Mouse (Mus musculus): Measurements from ENCODE around the gene Elane.
"Not testable (repeated sequence)": the region's sequence is repeated elsewhere in the genome, so short reads cannot be mapped to it uniquely, and the experiment has no call there.

Gene Elane

DNA sequence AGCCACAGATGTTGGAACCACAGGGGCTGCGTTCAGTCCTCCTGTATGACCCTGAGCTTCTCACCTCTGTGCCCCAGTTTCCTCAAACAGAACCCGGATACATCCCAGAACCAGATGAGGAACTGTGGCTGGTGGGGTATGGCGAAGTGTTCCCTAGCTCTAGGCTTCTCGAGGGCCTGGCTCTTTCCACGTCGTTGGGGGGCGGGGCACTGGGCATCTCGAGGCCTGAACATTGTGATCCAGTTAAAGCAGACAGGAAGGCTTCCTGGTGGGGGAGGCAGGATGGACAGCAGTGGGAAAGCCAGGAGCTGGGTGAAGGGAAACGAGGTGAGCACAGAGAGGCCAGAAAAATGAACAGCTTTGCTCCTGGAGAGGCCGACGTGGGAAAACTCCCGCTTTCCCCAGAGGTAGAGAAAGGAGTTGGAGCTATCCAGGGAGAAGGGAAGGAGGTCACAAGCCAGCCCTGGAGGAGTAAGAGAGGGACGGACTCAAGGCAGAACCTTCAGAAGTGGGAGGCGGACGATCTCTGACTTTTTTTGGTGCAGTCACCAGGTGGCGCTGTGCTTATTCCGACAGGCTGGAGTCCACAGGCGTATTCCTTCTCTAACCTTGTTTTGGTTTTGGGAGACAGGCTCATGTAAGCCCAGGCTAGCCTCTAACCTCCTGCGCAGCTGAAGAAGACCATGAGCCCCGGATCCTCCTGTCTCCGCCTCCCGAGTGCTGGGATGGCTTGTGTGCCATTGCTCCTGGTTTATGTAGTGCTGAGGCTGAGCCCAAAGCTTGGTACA, 2.6 kb upstream of the Elane start:
- peak; percentile 62 to 72 for DNase-seq (ENCODE audit: low spot score in 2 of 2)

DNA sequence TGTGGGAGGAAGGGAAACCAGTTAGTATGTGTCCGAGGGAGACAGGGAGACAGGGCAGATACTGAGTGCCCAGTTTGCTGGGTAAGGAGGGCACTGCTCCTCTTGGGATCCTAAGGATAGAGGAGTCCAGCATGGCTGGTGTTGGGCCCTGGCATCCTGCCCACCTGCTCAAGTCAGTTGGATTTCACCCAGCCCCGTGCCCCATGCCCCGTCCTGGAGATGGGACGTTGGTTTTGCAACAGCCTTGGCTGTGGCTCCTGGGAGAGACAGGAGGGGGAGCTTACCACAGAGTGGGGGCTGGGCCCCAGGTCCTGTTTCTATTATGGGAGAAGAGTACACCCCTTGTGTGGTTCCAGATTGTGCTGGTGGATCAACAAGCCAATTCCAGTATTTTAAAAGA, 1.6 kb upstream of the Elane start:
- no peak for DNase-seq (ENCODE audit: low spot score in 2 of 2)

DNA sequence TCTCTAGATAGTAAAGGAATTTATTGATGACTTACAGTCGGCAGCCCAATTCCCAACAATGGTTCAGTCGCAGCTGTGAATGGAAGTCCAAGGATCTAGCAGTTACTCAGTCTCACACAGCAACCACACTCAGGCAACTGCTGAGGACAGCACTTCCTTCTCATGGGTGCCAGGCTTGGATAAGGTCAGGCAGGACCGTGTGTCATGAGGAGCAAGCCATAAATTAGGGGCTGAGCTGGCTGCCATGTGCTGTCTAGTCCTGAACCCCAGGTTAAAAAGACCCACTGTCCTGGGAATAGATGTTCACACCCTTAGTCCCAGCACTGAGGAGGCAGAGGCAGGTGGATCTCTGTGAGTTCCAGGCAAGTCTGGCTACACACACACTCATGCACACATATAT, 1.1 kb upstream of the Elane start:
- not testable (repeated sequence) for DNase-seq (ENCODE audit: low spot score in 2 of 2)

DNA sequence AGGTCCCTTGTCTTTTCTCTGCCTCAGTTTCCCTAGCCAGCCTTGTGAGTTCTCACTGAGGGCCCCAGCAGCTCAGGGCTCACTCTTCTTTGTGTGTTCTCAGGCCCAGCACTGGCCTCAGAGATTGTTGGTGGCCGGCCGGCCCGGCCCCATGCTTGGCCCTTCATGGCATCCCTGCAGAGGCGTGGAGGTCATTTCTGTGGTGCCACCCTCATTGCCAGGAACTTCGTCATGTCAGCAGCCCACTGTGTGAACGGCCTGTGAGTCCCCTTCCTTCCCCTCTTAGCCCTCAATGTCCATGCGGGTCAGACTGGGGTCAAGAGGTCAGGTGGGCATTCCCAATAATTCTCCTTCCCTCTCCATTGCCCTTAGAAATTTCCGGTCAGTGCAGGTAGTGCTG, 564 bp downstream of the Elane start:
- DNase-seq (ENCODE audit: low spot score in 2 of 2), result no peak

DNA sequence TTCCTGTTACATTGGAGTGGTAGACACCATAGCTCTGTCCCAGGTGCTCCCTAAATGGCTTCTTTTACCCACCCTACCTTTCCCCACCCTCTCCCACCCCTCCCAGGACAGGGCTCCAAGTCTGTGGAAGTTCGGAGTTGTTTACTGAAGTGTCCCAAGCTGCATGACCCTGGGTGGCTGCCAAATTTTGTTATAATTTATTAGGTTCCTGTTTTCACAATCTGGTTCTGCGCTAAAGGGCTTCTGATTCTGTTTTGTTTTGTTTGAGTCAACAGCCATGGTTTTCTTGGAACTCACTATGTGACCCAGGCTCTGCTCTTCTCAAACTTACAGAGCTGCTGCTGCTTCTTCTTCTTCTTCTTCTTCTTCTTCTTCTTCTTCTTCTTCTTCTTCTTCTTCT, 3.3 kb downstream of the Elane start:
- DNase-seq (ENCODE audit: low spot score in 2 of 2), result no peak

DNA sequence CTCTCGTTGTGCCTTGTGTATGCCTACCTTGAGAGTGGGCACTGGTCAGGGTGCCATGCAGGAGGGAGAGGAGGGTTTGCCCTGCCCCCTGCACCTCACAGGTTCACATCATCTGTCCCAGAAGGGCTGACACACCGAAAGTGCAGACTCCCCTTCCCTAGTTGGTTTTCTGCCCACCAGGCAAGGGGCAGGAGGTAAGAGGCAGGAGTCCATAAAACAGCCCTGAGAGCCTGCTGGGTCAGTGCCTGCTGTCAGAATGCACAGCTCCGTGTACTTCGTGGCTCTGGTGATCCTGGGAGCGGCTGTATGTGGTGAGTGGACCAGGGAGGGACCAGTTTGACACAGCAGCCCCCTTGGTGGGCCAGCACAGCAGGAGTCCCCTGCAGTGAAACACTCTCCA, 4.6 kb downstream of the Elane start, which contains the start of gene Cfd:
Gene Cfd, plus strand, starts transcription at position 184 of the 400 bp plus-strand sequence.
- DNase-seq (ENCODE audit: low spot score in 2 of 2), result no peak

DNA sequence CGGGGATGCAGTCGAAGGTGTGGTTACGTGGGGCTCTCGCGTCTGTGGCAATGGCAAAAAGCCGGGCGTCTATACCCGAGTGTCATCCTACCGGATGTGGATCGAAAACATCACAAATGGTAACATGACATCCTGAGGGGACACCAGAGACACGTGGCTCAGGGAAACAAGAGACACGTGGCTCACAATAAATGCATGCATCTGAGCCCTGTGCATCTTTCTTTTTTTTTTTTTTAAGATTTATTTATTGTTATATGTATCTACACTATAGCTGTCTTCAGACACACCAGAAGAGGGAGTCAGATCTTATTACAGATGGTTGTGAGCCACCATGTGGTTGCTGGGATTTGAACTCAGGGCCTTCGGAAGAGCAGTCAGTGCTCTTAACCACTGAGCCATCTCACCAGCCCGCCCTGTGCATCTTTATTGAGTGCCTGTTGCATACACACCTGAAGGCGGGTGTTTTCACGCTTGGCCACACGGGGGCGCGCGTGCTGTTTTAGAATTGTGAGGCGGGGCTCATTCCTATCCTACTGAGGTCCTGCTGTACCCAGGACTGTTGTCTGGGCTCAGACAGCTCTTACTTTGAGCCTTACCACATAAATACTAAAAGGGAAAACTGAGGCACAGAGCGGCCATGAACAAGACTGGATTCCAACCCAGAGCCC, 6.5 kb downstream of the Elane start:
- DNase-seq (ENCODE audit: low spot score in 2 of 2), result peak; percentile 40 to 58

DNA sequence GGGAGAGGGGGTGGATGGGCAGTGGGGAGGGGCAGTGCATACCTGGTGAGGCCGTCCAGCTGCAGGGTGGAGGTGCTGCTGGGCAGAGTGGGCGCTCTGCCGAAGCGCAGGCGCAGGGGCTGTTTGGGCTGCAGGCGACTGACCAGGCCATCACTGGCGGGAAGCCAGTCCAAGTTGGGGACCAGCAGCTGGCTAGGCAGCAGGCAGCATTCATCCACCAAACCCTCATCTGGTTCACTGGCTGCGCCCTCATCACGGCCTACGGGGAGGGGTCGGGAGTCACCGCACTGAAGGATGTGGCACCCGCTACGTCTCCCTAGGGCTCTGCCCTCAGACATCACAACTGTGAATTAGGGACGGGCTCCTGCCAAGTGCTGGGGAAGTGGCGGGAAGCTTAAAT, 10.3 kb downstream of the Elane start:
- no peak for DNase-seq (ENCODE audit: low spot score in 2 of 2)

DNA sequence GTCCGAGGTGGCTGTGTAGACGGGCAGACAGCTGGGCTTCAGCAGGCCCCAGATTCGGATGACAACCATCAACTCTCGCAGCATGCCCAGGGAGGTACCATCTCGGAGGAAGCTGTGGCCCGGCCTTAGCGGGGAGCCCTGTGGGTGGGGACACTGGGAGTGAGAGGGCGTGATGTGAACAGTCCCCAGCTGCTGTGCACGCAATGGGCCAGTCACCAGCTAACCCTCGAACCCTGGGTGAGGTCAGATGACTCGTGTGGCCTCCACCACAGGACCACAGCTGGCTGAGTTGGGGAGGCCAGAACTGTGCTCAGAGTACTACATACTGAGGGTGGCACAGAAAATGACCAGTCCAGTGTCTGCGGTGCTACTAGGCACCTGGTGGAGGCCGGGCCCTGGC, 10.8 kb downstream of the Elane start:
- DNase-seq (ENCODE audit: low spot score in 2 of 2), result no peak

DNA sequence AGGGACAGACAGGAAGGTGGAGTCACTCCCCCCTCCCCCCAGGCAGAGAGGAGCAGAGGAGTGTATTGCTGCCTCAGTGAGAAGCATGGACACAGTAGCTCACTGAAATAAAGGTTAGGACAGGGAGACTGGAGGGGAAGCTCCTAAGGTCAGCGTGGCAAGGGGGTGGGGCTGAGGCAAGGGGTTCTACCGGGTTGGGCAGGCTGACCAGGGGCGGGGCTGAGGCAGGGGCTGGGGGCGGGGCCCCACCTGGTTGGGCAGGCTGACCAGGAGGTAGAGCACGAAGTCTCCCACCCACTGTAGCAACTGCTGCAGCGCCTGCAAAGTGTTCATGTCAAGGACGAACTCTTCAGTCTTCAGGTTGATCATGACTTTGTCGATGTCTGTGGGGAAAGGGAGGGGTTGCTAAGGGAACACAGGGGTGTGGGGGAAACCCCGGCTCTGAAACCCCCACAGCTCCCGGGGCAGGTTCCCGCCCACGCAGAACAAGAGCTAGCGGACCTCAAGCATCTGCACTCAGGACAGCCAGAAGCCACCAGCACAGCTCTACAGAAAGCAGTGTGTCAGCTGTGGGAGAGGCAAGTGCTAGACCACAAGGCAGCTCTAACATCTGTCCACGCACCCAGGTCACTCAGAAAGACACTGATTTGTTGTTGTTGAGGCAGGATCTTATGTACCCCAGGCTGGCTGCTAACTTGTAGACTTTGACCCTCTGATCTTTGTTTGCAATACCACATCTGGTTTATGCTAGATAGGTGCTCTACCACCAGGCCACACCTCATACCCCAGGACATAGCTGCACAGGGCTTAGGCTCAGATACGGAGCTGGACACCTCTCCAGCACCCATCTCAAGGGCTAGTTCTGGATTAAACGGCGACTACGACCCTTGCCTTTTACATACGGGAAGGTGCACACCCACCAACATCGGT, 11.5 kb downstream of the Elane start:
- DNase-seq (ENCODE audit: low spot score in 2 of 2), result no peak

DNA sequence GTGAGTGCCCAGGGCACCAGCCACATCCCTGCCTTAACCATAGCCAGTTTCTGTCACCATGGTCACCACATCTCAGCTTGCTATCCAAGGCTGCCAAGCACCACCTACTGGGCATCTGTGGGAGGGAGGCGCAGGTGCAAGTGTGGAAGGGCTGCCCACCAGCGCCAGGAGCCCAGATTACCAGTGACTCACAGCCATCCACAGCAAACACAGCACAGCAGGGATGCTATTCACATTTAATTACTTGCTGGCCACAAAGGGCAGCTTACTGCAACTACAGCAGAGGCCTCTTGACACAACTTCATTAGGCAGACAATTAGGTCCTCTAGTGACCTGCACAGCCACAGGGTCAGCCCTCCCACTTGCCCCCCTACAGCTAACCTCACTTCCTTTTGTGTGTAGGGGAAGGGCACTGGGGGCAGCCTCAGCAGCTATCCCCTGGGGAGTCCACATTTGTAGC, 14.9 kb downstream of the Elane start:
- no peak for DNase-seq (ENCODE audit: low spot score in 2 of 2)

DNA sequence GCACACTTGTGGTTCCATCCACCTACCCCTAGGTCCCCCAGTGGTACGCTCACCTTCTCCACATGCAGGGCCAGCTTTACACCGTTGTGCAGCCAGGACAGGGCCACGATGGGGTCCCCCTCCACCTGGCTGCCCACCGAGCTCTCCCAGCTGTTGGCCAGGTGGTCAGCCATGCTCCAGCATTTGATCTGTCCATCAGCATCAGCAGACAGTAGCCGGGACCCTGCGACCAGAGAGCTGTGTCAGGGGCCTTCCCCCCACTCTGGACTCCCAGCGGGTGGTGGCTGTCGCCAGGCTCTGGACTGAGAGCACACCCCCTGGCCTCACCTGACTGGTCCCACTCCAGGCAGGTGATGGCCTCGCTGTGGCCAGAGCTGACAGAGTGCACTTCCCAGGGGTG, 20.7 kb downstream of the Elane start:
- DNase-seq (ENCODE audit: low spot score in 2 of 2), result no peak

DNA sequence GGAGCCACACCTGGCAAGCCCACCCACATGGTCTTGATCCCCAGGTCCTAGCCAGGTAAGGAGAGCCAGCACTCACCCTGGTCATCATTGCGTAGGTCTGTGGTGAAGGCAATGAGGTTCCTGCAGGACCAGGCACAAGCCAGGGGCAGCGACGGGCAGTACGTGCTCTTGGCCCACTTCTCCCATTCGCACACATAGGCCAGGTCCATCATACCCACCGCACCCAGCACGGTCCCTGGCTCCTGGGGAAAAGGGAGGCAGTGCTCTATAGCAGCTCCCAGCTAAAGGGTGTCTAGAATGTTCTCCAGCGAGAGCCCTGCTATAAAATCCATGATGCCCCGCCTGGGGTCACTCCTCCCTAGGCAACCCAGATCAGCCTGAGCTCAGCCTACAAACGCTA, 21.4 kb downstream of the Elane start:
- DNase-seq (ENCODE audit: low spot score in 2 of 2), result no peak

DNA sequence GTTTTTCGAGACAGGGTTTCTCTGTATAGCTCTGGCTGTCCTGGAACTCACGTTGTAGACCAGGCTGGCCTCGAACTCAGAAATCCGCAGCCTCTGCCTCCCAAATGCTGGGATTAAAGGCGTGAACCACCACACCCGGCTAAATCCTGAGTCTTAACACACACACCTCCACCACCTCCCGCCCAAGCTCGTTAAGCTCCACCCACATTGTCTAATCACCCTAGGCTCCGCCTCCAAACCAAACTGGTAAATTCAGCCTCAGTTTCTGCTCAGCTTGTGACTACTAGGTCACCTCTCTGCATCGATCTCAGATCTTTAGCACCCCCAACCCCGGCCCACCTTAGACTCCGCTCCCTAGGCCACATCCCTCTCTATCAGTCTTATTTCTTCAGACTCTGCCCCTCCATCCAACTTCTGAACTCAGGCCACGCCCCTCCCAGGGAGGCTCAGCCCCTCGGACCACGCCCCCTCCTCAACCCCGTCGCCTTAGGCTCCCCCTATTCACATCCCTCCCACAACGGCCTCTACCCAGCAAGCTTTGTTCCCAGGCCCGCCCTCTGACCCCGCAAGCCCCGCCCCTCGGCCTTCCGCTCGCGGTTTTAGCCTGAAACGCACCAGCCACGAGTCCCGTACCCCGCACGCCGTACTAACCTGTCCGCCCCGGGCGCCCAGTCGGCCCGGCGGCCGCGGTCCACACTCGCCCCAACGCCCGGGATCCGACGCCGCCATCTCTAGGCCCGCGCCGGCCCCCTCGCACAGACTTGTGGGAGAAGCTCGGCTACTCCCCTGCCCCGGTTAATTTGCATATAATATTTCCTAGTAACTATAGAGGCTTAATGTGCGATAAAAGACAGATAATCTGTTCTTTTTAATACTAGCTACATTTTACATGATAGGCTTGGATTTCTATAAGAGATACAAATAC, 22.4 kb downstream of the Elane start, which contains the start of gene Med16:
Gene Med16, minus strand, starts transcription at position 757 of the 925 bp plus-strand sequence.
- peak; percentile 95 to 97 for DNase-seq (ENCODE audit: low spot score in 2 of 2)

DNA sequence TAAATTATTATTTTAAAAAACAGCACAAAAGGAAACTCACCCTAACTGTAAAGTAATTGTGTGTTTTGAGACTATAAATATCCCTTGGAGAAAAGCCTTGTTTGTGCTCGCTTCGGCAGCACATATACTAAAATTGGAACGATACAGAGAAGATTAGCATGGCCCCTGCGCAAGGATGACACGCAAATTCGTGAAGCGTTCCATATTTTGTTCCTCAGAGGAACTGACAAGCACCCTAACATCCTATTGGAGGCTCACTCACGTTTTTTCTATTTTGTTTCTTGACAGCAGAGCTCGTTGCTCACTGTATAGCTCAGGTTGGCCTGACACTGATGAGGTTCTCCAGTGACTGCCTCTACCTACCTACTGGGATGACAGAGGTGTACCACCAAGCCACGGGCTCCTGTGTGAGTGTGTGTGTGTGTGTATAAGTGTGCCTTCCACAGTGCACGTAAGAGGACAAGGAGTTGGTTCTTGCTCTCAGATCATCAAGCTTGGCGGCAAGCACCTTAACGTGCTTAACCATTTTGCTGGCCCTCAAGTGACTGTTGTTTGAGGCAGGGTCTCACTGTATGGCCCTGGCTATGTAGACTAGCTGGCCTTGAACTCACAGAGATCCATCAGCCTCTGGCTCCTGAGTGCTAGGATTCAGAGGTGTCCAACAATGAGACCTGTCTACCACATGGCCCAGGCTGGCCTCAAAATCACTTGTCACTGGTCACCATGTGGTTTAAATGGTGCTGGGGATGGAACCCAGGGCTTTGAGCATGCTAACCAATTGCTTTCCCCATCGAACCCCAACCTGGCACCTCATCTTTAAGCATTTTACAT, 23.3 kb downstream of the Elane start:
- DNase-seq (ENCODE audit: low spot score in 2 of 2), result no peak

DNA sequence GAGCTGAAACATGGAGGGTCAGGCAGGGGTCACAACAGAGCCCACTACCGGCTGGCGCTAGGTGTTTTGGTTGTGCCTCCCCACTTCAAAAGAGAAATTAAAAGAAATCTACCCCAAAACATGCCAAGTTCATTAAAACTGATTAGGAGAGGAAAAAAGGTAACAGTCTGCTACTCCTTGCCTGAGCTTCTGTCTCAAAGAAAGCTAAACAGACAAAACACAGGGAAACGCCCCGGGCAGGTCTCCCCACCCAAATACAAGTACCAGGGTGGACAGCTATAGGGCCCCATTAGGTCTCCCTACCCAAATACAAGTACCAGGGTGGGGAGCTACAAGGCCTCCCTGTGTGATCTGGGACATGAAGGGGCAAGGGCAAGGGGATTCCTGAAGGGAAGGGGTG, 24.5 kb downstream of the Elane start, which contains the start of gene Gm26602:
Gene Gm26602, plus strand, starts transcription at position 301 of the 400 bp plus-strand sequence.
- no peak for DNase-seq (ENCODE audit: low spot score in 2 of 2)

DNA sequence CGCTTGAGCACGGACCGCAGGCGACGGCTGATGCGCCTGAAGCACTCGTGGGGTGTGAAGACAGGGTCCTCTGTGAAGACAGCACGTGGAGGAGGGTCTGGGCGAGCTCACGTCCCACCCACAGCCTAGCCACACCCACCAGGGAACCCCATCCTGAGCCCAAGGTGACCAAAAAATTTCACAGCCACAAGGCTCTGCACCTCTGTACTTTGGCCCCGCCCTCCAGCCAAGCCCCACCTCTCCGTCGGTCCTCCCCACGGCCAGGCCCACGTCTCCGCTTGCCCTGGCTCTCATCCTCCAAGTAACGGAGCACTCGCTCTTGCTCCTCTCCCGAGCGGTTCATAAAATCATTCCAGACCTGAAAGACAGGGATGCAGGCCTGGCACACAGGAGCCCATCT, 26.4 kb downstream of the Elane start:
- DNase-seq (ENCODE audit: low spot score in 2 of 2), result no peak

DNA sequence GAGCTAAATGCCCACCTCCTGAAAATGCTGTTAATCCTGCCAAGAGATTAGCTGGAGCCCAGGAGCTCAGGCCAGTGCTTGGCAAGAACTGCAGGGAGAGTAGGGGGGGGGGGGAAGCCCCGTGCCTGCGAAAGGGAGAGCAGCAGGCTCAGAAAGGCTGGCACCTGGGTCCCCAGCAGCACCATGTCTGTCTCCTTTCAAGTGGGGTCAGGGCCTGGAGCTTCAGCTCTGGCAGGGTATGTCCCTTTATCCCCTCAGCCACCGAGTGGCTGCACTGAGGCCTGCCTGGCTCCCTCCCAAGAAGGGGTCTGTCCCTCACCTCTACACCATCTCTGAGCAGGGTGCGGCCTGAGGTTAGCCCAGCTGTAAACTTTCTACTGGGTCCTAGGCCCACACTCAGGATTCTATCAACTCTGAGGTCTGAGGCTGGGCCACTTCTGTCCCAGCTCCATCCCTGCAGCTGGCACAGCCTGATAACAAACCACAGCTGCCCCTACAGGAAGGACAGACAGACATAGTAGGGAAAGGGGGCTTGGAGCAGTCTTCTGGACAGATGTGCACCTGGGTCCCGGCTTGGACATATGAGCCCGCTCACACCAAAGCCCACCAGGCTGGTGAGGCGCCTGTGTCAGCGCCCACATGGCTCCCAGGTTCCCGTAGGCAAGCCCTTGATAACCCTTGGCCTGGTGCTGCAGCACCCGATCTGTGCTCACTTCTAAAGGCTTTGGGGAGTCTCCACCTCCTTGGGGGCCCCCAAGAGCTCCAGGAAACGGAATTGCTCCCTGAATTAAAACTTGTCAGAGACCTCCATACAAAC, 28.3 kb downstream of the Elane start:
- DNase-seq (ENCODE audit: low spot score in 2 of 2), result no peak

DNA sequence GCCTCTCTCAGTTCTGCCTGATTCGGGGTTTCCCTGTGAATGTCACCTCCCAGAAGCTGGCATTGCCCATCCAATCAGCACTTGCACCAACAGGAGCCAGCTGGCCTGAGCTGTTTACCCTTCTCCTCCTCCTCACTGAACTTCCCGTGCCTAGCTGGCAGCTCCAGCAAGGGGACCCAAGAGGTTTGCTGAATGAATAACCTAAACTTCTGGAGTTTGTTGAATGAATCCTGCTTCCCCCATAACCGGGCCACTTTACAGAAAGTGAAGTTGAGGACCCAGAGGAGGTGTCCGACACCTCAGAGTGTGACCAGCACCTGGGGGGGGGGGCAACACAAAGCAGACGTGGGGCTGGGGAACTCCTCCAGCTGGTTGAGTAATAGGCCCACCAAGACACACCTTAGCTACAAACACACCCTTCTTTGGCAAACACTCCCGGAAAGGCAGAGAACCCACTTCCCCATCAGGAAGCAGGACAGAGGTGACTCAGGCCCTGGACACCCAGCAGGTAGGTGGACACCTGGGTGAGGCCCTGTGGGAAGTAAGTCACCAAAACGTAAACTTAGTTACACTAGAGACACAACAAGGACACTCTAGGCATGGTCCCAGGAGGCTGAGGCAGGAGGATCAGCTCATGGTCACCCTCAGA, 29.0 kb downstream of the Elane start:
- DNase-seq (ENCODE audit: low spot score in 2 of 2), result peak; percentile 39 to 55
